Mouse (Mus musculus): ENCODE results near the gene Mical3. TPM values are rescaled to one million over a fixed set of nuclear protein-coding genes. Genes with fewer than 3 reads are reported as not detected.

Gene Mical3
- polyA plus RNA-seq, 1 experiment: 49.0 TPM

DNA sequence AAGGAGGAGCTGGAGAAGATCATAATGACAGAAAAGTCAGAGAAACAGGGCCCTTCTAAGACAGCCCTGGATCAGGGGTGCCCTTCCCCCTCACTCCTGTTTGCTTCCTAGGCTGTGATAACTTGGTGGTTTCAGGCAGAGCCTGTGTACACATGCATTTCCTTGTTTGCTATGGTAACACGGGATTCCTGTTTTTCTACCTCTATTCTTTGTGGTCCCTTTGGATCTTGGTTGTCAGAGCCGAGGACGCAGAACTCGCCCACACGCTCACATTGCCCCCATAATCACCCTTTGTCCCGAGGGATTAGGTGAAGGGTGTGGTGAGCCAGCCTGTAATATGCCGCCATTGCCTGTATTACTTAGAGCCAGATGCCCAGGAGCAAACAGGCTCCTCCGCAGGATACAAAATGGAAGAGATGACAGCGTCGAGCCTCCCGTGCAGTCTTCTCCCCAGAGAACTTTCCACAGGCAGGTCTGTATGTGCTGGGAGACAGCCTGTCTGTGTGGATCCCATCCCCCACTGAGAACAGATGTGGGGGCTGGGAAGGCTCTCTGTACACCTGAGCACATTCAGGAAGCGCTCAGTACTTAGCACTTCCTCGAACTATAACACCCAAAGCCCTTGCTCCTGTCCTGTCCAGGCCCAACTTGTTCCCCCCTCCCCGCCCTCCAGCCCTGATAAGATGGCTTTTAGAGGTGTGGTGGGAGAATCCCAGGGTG lies 45.4 kb upstream of the Mical3 start:
- Histone ChIP-seq H3K27ac (ENCODE audit: insufficient read depth, low read length) (no peak overlapping the region), H3K27me3 (ENCODE audit: control insufficient read depth, insufficient read depth, low read length, poor library complexity, severe bottlenecking) (no peaks in the 10 kb centered on the region), H3K4me3 (ENCODE audit: low read depth, low read length) (no peak overlapping the region), H3K9me3 (replicated peaks; ENCODE audit: control insufficient read depth, insufficient read depth, low read length, poor library complexity, severe bottlenecking) (no peaks in the 10 kb centered on the region), H3K36me3 (ENCODE audit: control insufficient read depth, insufficient read depth, low read length, poor library complexity, severe bottlenecking) (no peaks in the 10 kb centered on the region), H3K4me1 (ENCODE audit: control insufficient read depth, insufficient read depth, low read length) (peaks cover 3% of the 10 kb centered on the region), H3K9ac (ENCODE audit: low read depth, poor library complexity, severe bottlenecking) (no peak overlapping the region)
- TF ChIP-seq CTCF (IDR thresholded peaks at IDR 0.05; ENCODE audit: low read depth, low read length) (no peak), EP300 (IDR thresholded peaks at IDR 0.05; ENCODE audit: insufficient read depth, low read depth, low read length) (no peak), POLR2A (IDR thresholded peaks at IDR 0.05; ENCODE audit: insufficient read depth, low read length) (no peak)

- TF ChIP-seq POLR2A (IDR thresholded peaks at IDR 0.05; ENCODE audit: insufficient read depth, low read length) (no peak), CTCF (IDR thresholded peaks at IDR 0.05; ENCODE audit: low read depth, low read length) (no peak), EP300 (IDR thresholded peaks at IDR 0.05; ENCODE audit: insufficient read depth, low read depth, low read length) (no peak)
- no peak overlapping the region for H3K27ac ChIP-seq (ENCODE audit: insufficient read depth, low read length)
- no peaks in the 10 kb centered on the region for H3K9me3 ChIP-seq (replicated peaks; ENCODE audit: control insufficient read depth, insufficient read depth, low read length, poor library complexity, severe bottlenecking)
- H3K36me3 ChIP-seq (ENCODE audit: control insufficient read depth, insufficient read depth, low read length, poor library complexity, severe bottlenecking): no peaks in the 10 kb centered on the region
- H3K4me3 ChIP-seq (ENCODE audit: low read depth, low read length): no peak overlapping the region
- peaks cover 3% of the 10 kb centered on the region for H3K4me1 ChIP-seq (ENCODE audit: control insufficient read depth, insufficient read depth, low read length)
- no peaks in the 10 kb centered on the region for H3K27me3 ChIP-seq (ENCODE audit: control insufficient read depth, insufficient read depth, low read length, poor library complexity, severe bottlenecking)
- H3K9ac ChIP-seq (ENCODE audit: low read depth, poor library complexity, severe bottlenecking): no peak overlapping the region
These were observed 44.0 kb upstream of the Mical3 start for GRCm38 (mm10) chr6:121174761-121175160.

- no peaks in the 10 kb centered on the region for H3K9me3 ChIP-seq (replicated peaks; ENCODE audit: control insufficient read depth, insufficient read depth, low read length, poor library complexity, severe bottlenecking)
- no peaks in the 10 kb centered on the region for H3K36me3 ChIP-seq (ENCODE audit: control insufficient read depth, insufficient read depth, low read length, poor library complexity, severe bottlenecking)
- no peaks in the 10 kb centered on the region for H3K27me3 ChIP-seq (ENCODE audit: control insufficient read depth, insufficient read depth, low read length, poor library complexity, severe bottlenecking)
- H3K27ac ChIP-seq (ENCODE audit: insufficient read depth, low read length): no peak overlapping the region
- H3K4me1 ChIP-seq (ENCODE audit: control insufficient read depth, insufficient read depth, low read length): peaks cover 3% of the 10 kb centered on the region
- H3K4me3 ChIP-seq (ENCODE audit: low read depth, low read length): no peak overlapping the region
- TF ChIP-seq CTCF (IDR thresholded peaks at IDR 0.05; ENCODE audit: low read depth, low read length): no peak
- TF ChIP-seq EP300 (IDR thresholded peaks at IDR 0.05; ENCODE audit: insufficient read depth, low read depth, low read length): no peak
- H3K9ac ChIP-seq (ENCODE audit: low read depth, poor library complexity, severe bottlenecking): no peak overlapping the region
These were observed 42.7 kb upstream of the Mical3 start for GRCm38 (mm10) chr6:121173471-121173870.

DNA sequence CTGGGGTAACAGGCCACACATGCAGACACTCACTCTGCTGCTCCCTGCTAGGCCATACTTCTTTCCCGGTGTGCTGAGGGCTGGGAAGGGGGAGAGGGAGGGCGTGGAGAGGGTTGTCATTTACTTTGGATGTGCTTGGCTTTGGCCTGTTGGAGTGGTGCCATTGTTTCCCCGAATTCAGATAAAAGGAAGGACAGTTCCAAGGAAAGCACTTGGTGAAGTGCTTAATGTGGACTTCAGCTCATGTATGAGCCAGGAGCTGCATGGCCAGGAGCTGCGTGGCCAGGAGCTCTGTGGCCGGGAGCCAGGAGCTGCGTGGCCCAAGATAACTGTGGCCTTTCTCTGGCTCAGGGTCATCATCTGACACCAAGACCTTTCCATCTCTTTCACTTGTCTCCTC lies 40.3 kb upstream of the Mical3 start:
- no peak for TF ChIP-seq EP300 (IDR thresholded peaks at IDR 0.05; ENCODE audit: insufficient read depth, low read depth, low read length)
- no peak for TF ChIP-seq CTCF (IDR thresholded peaks at IDR 0.05; ENCODE audit: low read depth, low read length)
- TF ChIP-seq POLR2A (IDR thresholded peaks at IDR 0.05; ENCODE audit: insufficient read depth, low read length): no peak
- H3K9me3 ChIP-seq (replicated peaks; ENCODE audit: control insufficient read depth, insufficient read depth, low read length, poor library complexity, severe bottlenecking): no peaks in the 10 kb centered on the region
- H3K4me1 ChIP-seq (ENCODE audit: control insufficient read depth, insufficient read depth, low read length): no peaks in the 10 kb centered on the region
- H3K36me3 ChIP-seq (ENCODE audit: control insufficient read depth, insufficient read depth, low read length, poor library complexity, severe bottlenecking): no peaks in the 10 kb centered on the region
- H3K27ac ChIP-seq (ENCODE audit: insufficient read depth, low read length): no peak overlapping the region
- H3K9ac ChIP-seq (ENCODE audit: low read depth, poor library complexity, severe bottlenecking): no peak overlapping the region
- H3K4me3 ChIP-seq (ENCODE audit: low read depth, low read length): no peak overlapping the region
- H3K27me3 ChIP-seq (ENCODE audit: control insufficient read depth, insufficient read depth, low read length, poor library complexity, severe bottlenecking): no peaks in the 10 kb centered on the region

- H3K27ac ChIP-seq (ENCODE audit: insufficient read depth, low read length): no peak overlapping the region
- H3K4me1 ChIP-seq (ENCODE audit: control insufficient read depth, insufficient read depth, low read length): no peaks in the 10 kb centered on the region
- no peak overlapping the region for H3K4me3 ChIP-seq (ENCODE audit: low read depth, low read length)
- no peaks in the 10 kb centered on the region for H3K36me3 ChIP-seq (ENCODE audit: control insufficient read depth, insufficient read depth, low read length, poor library complexity, severe bottlenecking)
- H3K9me3 ChIP-seq (replicated peaks; ENCODE audit: control insufficient read depth, insufficient read depth, low read length, poor library complexity, severe bottlenecking): no peaks in the 10 kb centered on the region
- TF ChIP-seq CTCF (IDR thresholded peaks at IDR 0.05; ENCODE audit: low read depth, low read length): no peak
- H3K27me3 ChIP-seq (ENCODE audit: control insufficient read depth, insufficient read depth, low read length, poor library complexity, severe bottlenecking): no peaks in the 10 kb centered on the region
- no peak overlapping the region for H3K9ac ChIP-seq (ENCODE audit: low read depth, poor library complexity, severe bottlenecking)
These were observed 36.7 kb upstream of the Mical3 start for GRCm38 (mm10) chr6:121167381-121167975.

DNA sequence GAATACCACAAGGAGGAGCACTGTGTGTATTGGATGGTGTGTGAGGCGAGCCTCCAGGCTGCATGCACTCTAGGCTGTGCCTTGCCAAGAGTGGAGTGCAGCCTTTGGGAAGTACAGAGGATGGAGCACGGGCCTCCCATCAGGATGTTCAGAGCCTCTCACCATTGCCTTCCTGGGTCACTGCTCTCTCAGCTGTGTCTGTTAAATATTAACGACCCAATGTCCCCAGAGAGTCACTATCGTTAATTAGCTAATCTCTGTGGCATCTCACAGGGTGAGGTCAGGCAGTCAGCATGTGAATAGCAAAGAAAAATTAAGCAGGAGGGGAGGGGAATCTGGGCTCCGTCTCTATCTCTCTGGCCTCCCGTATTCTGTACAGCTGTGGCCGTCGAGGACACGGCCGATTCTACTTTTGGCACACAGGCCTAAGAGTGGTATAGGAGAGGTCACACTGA lies 35.3 kb upstream of the Mical3 start:
- H3K4me1 ChIP-seq (ENCODE audit: control insufficient read depth, insufficient read depth, low read length): no peaks in the 10 kb centered on the region

More for the DNA sequence above, 35.3 kb upstream of the Mical3 start:
- H3K27ac ChIP-seq (ENCODE audit: insufficient read depth, low read length): no peak overlapping the region
- no peak overlapping the region for H3K9ac ChIP-seq (ENCODE audit: low read depth, poor library complexity, severe bottlenecking)
- no peak overlapping the region for H3K4me3 ChIP-seq (ENCODE audit: low read depth, low read length)
- H3K36me3 ChIP-seq (ENCODE audit: control insufficient read depth, insufficient read depth, low read length, poor library complexity, severe bottlenecking): no peaks in the 10 kb centered on the region
- no peaks in the 10 kb centered on the region for H3K9me3 ChIP-seq (replicated peaks; ENCODE audit: control insufficient read depth, insufficient read depth, low read length, poor library complexity, severe bottlenecking)
- TF ChIP-seq EP300 (IDR thresholded peaks at IDR 0.05; ENCODE audit: insufficient read depth, low read depth, low read length) (no peak), CTCF (IDR thresholded peaks at IDR 0.05; ENCODE audit: low read depth, low read length) (no peak), POLR2A (IDR thresholded peaks at IDR 0.05; ENCODE audit: insufficient read depth, low read length) (no peak)
- H3K27me3 ChIP-seq (ENCODE audit: control insufficient read depth, insufficient read depth, low read length, poor library complexity, severe bottlenecking): no peaks in the 10 kb centered on the region
